Mouse (Mus musculus) thymus, adult 2 months (tissue): ENCODE results near the gene Fchsd2. TPM values are rescaled to one million over a fixed set of nuclear protein-coding genes. Genes with fewer than 3 reads are reported as not detected.

Experiments
- DNase-seq: peaks from one replicate; pipeline ENCODE4 v3.0.0; 2021
- H3K27ac ChIP-seq: fragments of 200-500 bp; 2 replicates; pipeline ENCODE4 v1.5.1; 2012; ENCODE audit warnings: low read length, control low read depth; ENCODE audit not compliant: control insufficient read depth, insufficient read depth
- H3K27me3 ChIP-seq: fragments of 200-500 bp; 2 replicates; pipeline ENCODE4 v1.6.1; 2012; ENCODE audit warnings: mild to moderate bottlenecking, low read length, moderate library complexity, mixed read lengths; ENCODE audit not compliant: control insufficient read depth, insufficient read depth
- H3K36me3 ChIP-seq: fragments of 200-500 bp; 2 replicates; pipeline ENCODE4 v1.6.1; 2012; ENCODE audit warnings: mild to moderate bottlenecking, low read length, moderate library complexity; ENCODE audit not compliant: control insufficient read depth, insufficient read depth
- H3K4me1 ChIP-seq: fragments of 200-500 bp; replicated peaks from 2 replicates; pipeline ENCODE4 v1.6.1; 2012; ENCODE audit warnings: low read length; ENCODE audit not compliant: control insufficient read depth, insufficient read depth
- H3K4me3 ChIP-seq: fragments of 200-500 bp; 2 replicates; pipeline ENCODE4 v1.5.1; 2012; ENCODE audit warnings: mild to moderate bottlenecking, low read length, control low read depth, moderate library complexity; ENCODE audit not compliant: control insufficient read depth, insufficient read depth
- CTCF ChIP-seq: fragments of 200-500 bp; IDR thresholded peaks from 2 replicates; pipeline ENCODE4 v1.5.1; 2012; ENCODE audit warnings: mild to moderate bottlenecking, control low read depth, low read length, moderate library complexity, borderline replicate concordance; ENCODE audit not compliant: control insufficient read depth, poor library complexity, insufficient read depth; ENCODE audit errors: extremely low read depth
- POLR2A ChIP-seq: fragments of 200-500 bp; IDR thresholded peaks from 2 replicates; pipeline ENCODE4 v1.6.1; 2012; ENCODE audit warnings: mild to moderate bottlenecking, low read length, control low read depth, moderate library complexity; ENCODE audit not compliant: control insufficient read depth, poor library complexity, insufficient read depth; ENCODE audit errors: extremely low read depth
- WGBS: fragments of 180-500 bp; shearing (Covaris S2); methylation state at CpG from one replicate; pipeline ENCODE4 v1.1.7; 2018; 5-methylcytosine and 5-hydroxymethylcytosine counted together
- polyA plus RNA-seq: library from polyadenylated mRNA; depleted of rRNA; stranded (reverse); fragments of >200 nt; gene quantifications from 2 replicates; pipeline ENCODE4 v1.2.3, GENCODE M21; 2012

Fchsd2 gene
- polyA plus RNA-seq, 1 experiment: 14.3 TPM

DNA sequence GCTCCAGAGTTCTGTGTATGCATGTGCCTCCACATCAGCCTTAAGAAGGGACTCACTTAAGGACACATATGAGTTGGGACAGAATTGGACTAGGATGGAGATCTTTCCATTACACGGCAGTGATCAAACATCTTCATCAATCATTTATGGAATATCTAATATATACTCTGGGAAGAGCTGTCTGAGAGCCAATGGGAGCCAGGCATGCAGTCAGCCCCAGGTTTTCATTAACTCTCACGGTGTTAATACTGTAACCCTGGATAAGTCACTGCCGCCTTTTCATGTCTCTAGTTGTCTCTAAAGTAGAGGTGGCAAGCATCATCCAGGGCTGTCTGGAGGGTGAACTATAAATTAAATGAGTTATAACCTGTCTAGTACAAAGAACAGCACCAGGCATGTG, 220.4 kb downstream of the Fchsd2 start:
- Histone ChIP-seq H3K27me3 (no peaks in the 10 kb centered on the region), H3K4me1 (no peaks in the 10 kb centered on the region), H3K27ac (no peak overlapping the region), H3K36me3 (no peaks in the 10 kb centered on the region), H3K4me3 (no peak overlapping the region)
- no peak for DNase-seq
- TF ChIP-seq POLR2A (no peak), CTCF (no peak)
- 98% methylated on average over 3 of the region's 3 CpGs for WGBS

DNA sequence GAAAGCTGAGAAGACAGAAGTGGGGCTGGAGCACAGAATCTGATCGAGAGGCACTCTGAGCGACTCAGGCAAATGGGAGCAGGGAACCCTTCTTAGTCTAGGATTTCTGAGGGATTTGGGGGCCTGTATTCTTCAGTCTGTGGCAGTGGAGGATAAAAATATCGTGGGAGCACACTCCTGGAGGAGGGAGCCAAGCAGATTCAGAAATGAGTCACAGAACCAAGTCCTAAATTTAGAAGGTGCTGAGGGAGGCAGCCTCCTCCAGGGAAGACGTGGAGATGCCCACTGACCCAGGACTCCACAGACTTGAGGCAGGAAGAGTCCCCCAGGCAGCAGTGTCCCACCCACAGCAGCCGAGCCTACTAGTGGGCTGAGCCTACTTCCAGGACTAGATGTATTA, 221.7 kb downstream of the Fchsd2 start:
- Histone ChIP-seq H3K36me3 (no peaks in the 10 kb centered on the region), H3K27me3 (no peaks in the 10 kb centered on the region), H3K4me1 (no peaks in the 10 kb centered on the region), H3K27ac (no peak overlapping the region), H3K4me3 (no peak overlapping the region)
- no peak for TF ChIP-seq CTCF
- no peak for TF ChIP-seq POLR2A
- 84% methylated on average over 5 of the region's 5 CpGs for WGBS
- DNase-seq: no peak

DNA sequence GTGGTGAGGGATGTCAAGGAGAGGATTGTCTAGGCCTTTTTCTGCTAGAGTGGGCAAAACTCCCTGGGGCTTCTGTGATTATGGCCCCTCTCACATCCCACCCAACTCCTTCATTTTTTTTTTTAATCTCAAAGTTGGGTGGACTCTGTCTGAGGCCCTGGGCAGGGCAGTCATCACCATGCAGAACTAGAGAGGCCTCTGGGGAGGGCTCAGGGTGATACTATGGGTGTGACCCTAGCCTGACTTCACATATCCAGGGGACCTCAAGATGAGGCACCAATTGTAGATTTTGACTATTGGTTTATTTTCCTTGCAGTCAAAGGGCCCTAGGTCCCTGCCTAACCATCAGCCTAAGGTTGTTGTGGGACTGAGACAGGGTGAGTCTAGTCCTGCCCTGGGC, 223.0 kb downstream of the Fchsd2 start:
- H3K27ac ChIP-seq: no peak overlapping the region
- H3K36me3 ChIP-seq: no peaks in the 10 kb centered on the region
- DNase-seq: no peak
- H3K4me1 ChIP-seq: peaks cover 9% of the 10 kb centered on the region
- no peaks in the 10 kb centered on the region for H3K27me3 ChIP-seq
- H3K4me3 ChIP-seq: no peak overlapping the region
- TF ChIP-seq CTCF: no peak
- TF ChIP-seq POLR2A: no peak

DNA sequence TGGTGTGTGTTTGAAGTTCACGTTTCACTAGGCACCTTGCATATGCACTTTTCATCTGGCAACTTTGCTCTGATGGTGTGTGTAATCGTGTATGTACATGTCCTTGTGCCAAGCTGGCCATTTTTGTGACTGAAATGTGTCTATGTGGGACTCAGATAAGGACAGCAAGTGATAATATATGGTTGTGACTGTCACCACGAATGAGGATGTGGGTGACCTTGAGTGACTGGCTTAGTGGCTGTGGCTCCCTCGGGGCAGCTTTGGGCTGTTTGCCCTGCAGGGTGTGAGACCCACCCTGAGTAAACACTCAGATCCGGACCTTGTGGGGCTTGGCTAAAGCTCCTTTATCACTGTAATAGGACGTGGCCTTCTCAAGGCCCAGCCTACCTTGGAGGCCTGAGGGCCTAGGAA, 223.9 kb downstream of the Fchsd2 start:
- H3K27me3 ChIP-seq: no peaks in the 10 kb centered on the region
- peaks cover 14% of the 10 kb centered on the region for H3K4me1 ChIP-seq
- H3K4me3 ChIP-seq: no peak overlapping the region
- no peak overlapping the region for H3K27ac ChIP-seq
- WGBS: 45% methylated on average over 6 of the region's 6 CpGs
- H3K36me3 ChIP-seq: no peaks in the 10 kb centered on the region
- TF ChIP-seq CTCF (no peak), POLR2A (no peak)
- no peak for DNase-seq

DNA sequence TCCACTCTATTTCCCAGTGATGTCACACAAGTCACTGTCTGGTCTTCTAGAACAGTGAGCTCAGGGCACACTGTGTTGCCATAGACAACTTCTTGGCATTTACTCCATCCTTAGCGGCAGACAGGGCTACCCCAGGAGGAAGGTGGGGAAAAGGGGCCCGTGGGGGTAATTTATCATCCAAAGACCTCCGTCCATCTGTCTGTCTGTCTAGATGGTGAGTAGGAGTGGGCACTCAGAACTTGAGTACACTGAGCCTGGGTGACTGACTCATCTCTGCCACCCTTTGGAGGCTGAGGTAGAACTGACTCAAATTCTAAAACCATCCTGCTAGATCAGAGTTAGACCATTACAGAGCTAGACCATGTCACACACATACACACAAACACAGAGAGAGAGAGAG, 224.4 kb downstream of the Fchsd2 start, which contains the start of gene Stard10:
Gene Stard10 (plus strand): TSS at position 73 of the 400 bp plus-strand sequence.
- DNase-seq: no peak
- TF ChIP-seq CTCF: no peak
- no peak for TF ChIP-seq POLR2A
- WGBS: 94% methylated on average over 3 of the region's 3 CpGs
- Histone ChIP-seq H3K27me3 (no peaks in the 10 kb centered on the region), H3K4me1 (peaks cover 18% of the 10 kb centered on the region), H3K4me3 (no peak within 1 kb of the TSS), H3K27ac (no peak within 1 kb of the TSS), H3K36me3 (no peaks in the 10 kb centered on the region)

DNA sequence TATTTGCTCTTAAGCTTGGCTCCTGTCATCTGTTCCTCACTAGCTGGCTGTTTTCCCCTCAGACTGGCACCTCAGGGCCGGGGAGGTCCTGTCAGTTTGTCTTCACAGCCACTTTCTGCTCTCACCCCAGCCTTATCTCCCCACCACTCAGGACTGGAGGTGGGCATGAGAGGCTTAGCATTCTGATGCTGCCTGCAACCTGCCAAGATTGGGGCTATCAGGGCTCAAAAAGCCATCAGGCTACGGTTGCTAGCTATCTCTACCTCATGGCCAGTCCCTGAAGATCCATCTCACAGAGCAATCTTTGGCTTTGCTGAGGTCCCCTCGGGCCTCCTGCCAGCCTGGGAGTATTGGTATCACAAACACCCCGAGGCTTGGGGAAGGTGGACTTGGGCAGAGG, 226.2 kb downstream of the Fchsd2 start:
- 95% methylated on average over 4 of the region's 4 CpGs for WGBS
- H3K27ac ChIP-seq: no peak overlapping the region

DNA sequence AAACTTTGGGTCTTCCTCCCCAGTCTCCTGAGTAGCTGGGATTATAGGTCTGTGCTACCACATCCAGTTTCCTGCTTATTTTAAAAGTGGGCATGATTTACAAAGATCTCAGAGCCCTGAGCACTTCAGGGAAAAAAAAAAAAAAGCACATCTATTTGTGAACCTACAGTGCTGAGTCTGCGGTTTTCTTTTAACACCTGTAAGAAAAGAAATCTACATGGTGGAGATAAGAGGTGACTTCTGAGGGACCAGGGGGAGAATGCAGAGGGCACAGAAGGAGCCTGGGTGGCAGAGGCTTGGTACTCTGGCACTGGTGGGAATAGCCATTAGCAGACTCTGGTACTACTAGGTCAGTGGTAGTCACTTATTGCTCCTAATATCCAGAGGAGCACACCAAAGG, 227.1 kb downstream of the Fchsd2 start:
- Histone ChIP-seq H3K27ac (no peak overlapping the region), H3K27me3 (no peaks in the 10 kb centered on the region), H3K4me3 (no peak overlapping the region), H3K4me1 (peaks cover 22% of the 10 kb centered on the region), H3K36me3 (no peaks in the 10 kb centered on the region)
- TF ChIP-seq CTCF (no peak), POLR2A (no peak)
- no peak for DNase-seq
- 65% methylated on average over 1 of the region's 1 CpGs for WGBS

More for the DNA sequence above, 226.2 kb downstream of the Fchsd2 start:
- Histone ChIP-seq H3K27me3 (no peaks in the 10 kb centered on the region), H3K36me3 (no peaks in the 10 kb centered on the region), H3K4me1 (peaks cover 22% of the 10 kb centered on the region), H3K4me3 (no peak overlapping the region)
- TF ChIP-seq CTCF (no peak), POLR2A (no peak)
- DNase-seq: no peak
